Comparison of ENCODE assay signal across 9 mouse cellular contexts in genomic region chr11:116643579-116644224, GRCm38 (mm10). TPM values are rescaled to one million over a fixed set of nuclear protein-coding genes. Genes with fewer than 3 reads are reported as not detected.
DNase-seq lines count a peak whose midpoint lies in the region; ATAC-seq and TF ChIP-seq lines count a peak whose summit lies in the region.
"Had no signal": no experiment of that assay in that cellular context is flagged by ENCODE, and none has a peak within 500 bp of the region (broad histone marks: within the 10 kb centered on the region; RNA-seq: fewer than 3 reads in every experiment).

No protein-coding gene starts in this region.

- no peaks in the 10 kb centered on the region for H3K36me3 ChIP-seq in kidney, embryonic 16.5 days (ENCODE audit: insufficient read depth, low read length)
- no peaks in the 10 kb centered on the region for H3K36me3 ChIP-seq in kidney, adult 2 months (ENCODE audit: control insufficient read depth, insufficient read depth, low read length)
- H3K36me3 ChIP-seq in heart, embryonic 15.5 days: no peaks in the 10 kb centered on the region
- no peaks in the 10 kb centered on the region for H3K36me3 ChIP-seq in midbrain, embryonic 14.5 days (ENCODE audit: control insufficient read depth, insufficient read depth, low read length)

- peak overlapping the region; percentile 49 for H3K4me2 ChIP-seq in kidney, embryonic 16.5 days (replicated peaks; ENCODE audit: low read depth, low read length)
- H3K4me2 ChIP-seq in heart, embryonic 15.5 days: peak overlapping the region; percentile 50
- H3K4me2 ChIP-seq in midbrain, embryonic 14.5 days (ENCODE audit: low read length): peak overlapping the region; percentile 53

- H3K4me3 ChIP-seq in kidney, embryonic 16.5 days (ENCODE audit: low read length): no peak overlapping the region; the same call in 1 of the 2 replicates
- H3K4me3 ChIP-seq in kidney, adult 2 months (ENCODE audit: insufficient read depth, low read depth, low read length): no peak overlapping the region
- peak overlapping the region; percentile 12; the same call in 1 of the 2 replicates for H3K4me3 ChIP-seq in heart, embryonic 15.5 days
- no peak overlapping the region for H3K4me3 ChIP-seq in midbrain, embryonic 14.5 days (replicated peaks; ENCODE audit: low read depth, low read length)

- TF ChIP-seq POLR2A in kidney, adult 2 months (IDR thresholded peaks at IDR 0.05; ENCODE audit: low read depth, low read length): no peak

- peaks cover 41% of the 10 kb centered on the region for H3K4me1 ChIP-seq in kidney, embryonic 16.5 days (ENCODE audit: insufficient read depth, low read length)
- H3K4me1 ChIP-seq in kidney, adult 2 months (ENCODE audit: control insufficient read depth, insufficient read depth, low read length): no peaks in the 10 kb centered on the region
- peaks cover 28% of the 10 kb centered on the region for H3K4me1 ChIP-seq in heart, embryonic 15.5 days (replicated peaks)
- peaks cover 11% of the 10 kb centered on the region for H3K4me1 ChIP-seq in midbrain, embryonic 14.5 days (ENCODE audit: control insufficient read depth, insufficient read depth, low read length)

- H3K9ac ChIP-seq in kidney, embryonic 16.5 days (replicated peaks; ENCODE audit: low read length): peak overlapping the region; percentile 28; the same call in 1 of the 2 replicates
- no peak overlapping the region for H3K9ac ChIP-seq in heart, embryonic 15.5 days
- peak overlapping the region; percentile 44; the same call in 1 of the 2 replicates for H3K9ac ChIP-seq in midbrain, embryonic 14.5 days (replicated peaks; ENCODE audit: low read length)

- peak overlapping the region; percentile 40 for H3K27ac ChIP-seq in kidney, embryonic 16.5 days (ENCODE audit: low read length)
- no peak overlapping the region for H3K27ac ChIP-seq in kidney, adult 2 months (ENCODE audit: insufficient read depth, low read depth, low read length)
- peak overlapping the region; percentile 26; the same call in 1 of the 2 replicates for H3K27ac ChIP-seq in heart, embryonic 15.5 days
- peak overlapping the region; percentile 68 for H3K27ac ChIP-seq in midbrain, embryonic 14.5 days (replicated peaks; ENCODE audit: low read depth, low read length)

- WGBS in kidney, embryonic 16.5 days: 9% methylated on average over 19 of the region's 19 CpGs
- WGBS in kidney, adult 2 months: 38% methylated on average over 19 of the region's 19 CpGs
- whole genome bisulfite sequencing in heart, embryonic 15.5 days: 14% methylated on average over 19 of the region's 19 CpGs
- WGBS in midbrain, embryonic 14.5 days: 2% methylated on average over 19 of the region's 19 CpGs

- TF ChIP-seq CTCF in kidney, adult 2 months (conservative IDR thresholded peaks at IDR 0.05; ENCODE audit: insufficient read depth, insufficient read length, low read depth, low read length): no peak

- no peaks in the 10 kb centered on the region for H3K9me3 ChIP-seq in kidney, embryonic 16.5 days (ENCODE audit: low read length)
- no peaks in the 10 kb centered on the region for H3K9me3 ChIP-seq in heart, embryonic 15.5 days (replicated peaks)
- H3K9me3 ChIP-seq in midbrain, embryonic 14.5 days (ENCODE audit: control insufficient read depth, low read length): no peaks in the 10 kb centered on the region

- DNase-seq in kidney, adult 2 months: no peak
- peak; percentile 62 for DNase-seq in cerebellum, postnatal 10 days
- no peak for DNase-seq in midbrain, embryonic 14.5 days
- DNase-seq in thymus, postnatal 10 days (ENCODE audit: low spot score in 2 of 2): no peak
- DNase-seq in thymus, postnatal 25 days: no peak
- no peak for DNase-seq in left cerebral cortex, adult 8-10 months (ENCODE audit: low spot score in 2 of 2)

- ATAC-seq in kidney, embryonic 16.5 days (ENCODE audit: low FRiP score, low TSS enrichment): peak; percentile 1; the same call in 1 of the 2 replicates
- no peak for ATAC-seq in heart, embryonic 15.5 days (replicated peaks; ENCODE audit: insufficient number of reproducible peaks, insufficient read depth, low FRiP score, low read depth)
- ATAC-seq in midbrain, embryonic 14.5 days (ENCODE audit: low FRiP score, low TSS enrichment): peak; percentile 40; the same call in 1 of the 2 replicates

- no peaks in the 10 kb centered on the region for H3K27me3 ChIP-seq in kidney, embryonic 16.5 days (ENCODE audit: insufficient read depth, low read length)
- H3K27me3 ChIP-seq in kidney, adult 2 months (replicated peaks; ENCODE audit: control insufficient read depth, insufficient read depth, low read length): no peaks in the 10 kb centered on the region
- peaks cover 28% of the 10 kb centered on the region for H3K27me3 ChIP-seq in heart, embryonic 15.5 days
- H3K27me3 ChIP-seq in midbrain, embryonic 14.5 days (ENCODE audit: control insufficient read depth, insufficient read depth, low read length): no peaks in the 10 kb centered on the region

RNA-seq across cellular contexts. Expression of gene Prcd, which starts 9.6 kb away (rescaled TPM):
- 1.3 and 1.5 TPM in 2 replicates for polyA plus RNA-seq in kidney, embryonic 16.5 days (2015; fragmentation: Nextera tagmentation; extraction: Ambion mirVana)
- polyA plus RNA-seq in kidney, adult 2 months (2012; rRNA removed): 0.44 and 0.52 TPM in 2 replicates
- polyA plus RNA-seq in heart, embryonic 15.5 days (2015; fragmentation: Nextera tagmentation; extraction: Ambion mirVana): 1.3 and 1.4 TPM in 2 replicates
- polyA plus RNA-seq in midbrain, embryonic 14.5 days (2014; fragmentation: Nextera tagmentation; extraction: Ambion mirVana): 1.6 and 3.3 TPM in 2 replicates
- 1 to 10 TPM; 5.0 to 7.0 (median 5.5) TPM for total RNA-seq in left cerebral cortex, adult 8-10 months (2022)

RNA-seq across cellular contexts. Expression of gene Cygb, which starts 10.4 kb away (rescaled TPM):
- polyA plus RNA-seq in kidney, embryonic 16.5 days (2015; fragmentation: Nextera tagmentation; extraction: Ambion mirVana): 17.0 and 17.5 TPM in 2 replicates
- polyA plus RNA-seq in kidney, adult 2 months (2012; rRNA removed): 16.2 and 21.0 TPM in 2 replicates
- polyA plus RNA-seq in heart, embryonic 15.5 days (2015; fragmentation: Nextera tagmentation; extraction: Ambion mirVana): 9.1 and 11.6 TPM in 2 replicates
- polyA plus RNA-seq in midbrain, embryonic 14.5 days (2014; fragmentation: Nextera tagmentation; extraction: Ambion mirVana): 19.1 and 24.0 TPM in 2 replicates
- 10 to 100 TPM; 55.8 to 62.7 (median 58.2) TPM for total RNA-seq in left cerebral cortex, adult 8-10 months (2022)

RNA-seq across cellular contexts. Expression of gene Rhbdf2, which starts 16.9 kb away (rescaled TPM):
- polyA plus RNA-seq in kidney, embryonic 16.5 days (2015; fragmentation: Nextera tagmentation; extraction: Ambion mirVana): 11.4 and 12.8 TPM in 2 replicates
- 18.0 and 19.1 TPM in 2 replicates for polyA plus RNA-seq in kidney, adult 2 months (2012; rRNA removed)
- polyA plus RNA-seq in heart, embryonic 15.5 days (2015; fragmentation: Nextera tagmentation; extraction: Ambion mirVana): 6.7 and 10.4 TPM in 2 replicates
- 0.61 and 0.63 TPM in 2 replicates for polyA plus RNA-seq in midbrain, embryonic 14.5 days (2014; fragmentation: Nextera tagmentation; extraction: Ambion mirVana)
- 1 to 10 TPM; 1.1 to 1.6 (median 1.3) TPM for total RNA-seq in left cerebral cortex, adult 8-10 months (2022)

RNA-seq across cellular contexts. Expression of gene Aanat, which starts 57.5 kb away (rescaled TPM):
- polyA plus RNA-seq in kidney, embryonic 16.5 days (2015; fragmentation: Nextera tagmentation; extraction: Ambion mirVana): not detected in 2 replicates
- polyA plus RNA-seq in kidney, adult 2 months (2012; rRNA removed): not detected in 2 replicates
- not detected in 2 replicates for polyA plus RNA-seq in heart, embryonic 15.5 days (2015; fragmentation: Nextera tagmentation; extraction: Ambion mirVana)
- polyA plus RNA-seq in midbrain, embryonic 14.5 days (2014; fragmentation: Nextera tagmentation; extraction: Ambion mirVana): 0.49 and 0.70 TPM in 2 replicates
- 1 to 10 TPM in 1 of 4 experiments, under 1 TPM in 3; 0.57 to 3.2 (median 0.84) TPM for total RNA-seq in left cerebral cortex, adult 8-10 months (2022)
- polyA plus RNA-seq: spleen, adult 2 months had no signal

Comparison
In these comparisons a context has a peak if more than half of its experiments do, and no peak if none do; other contexts are left out.
1. DNase-seq: peak in cerebellum, postnatal 10 days (2 of 2); none in kidney, adult 2 months (single experiment), midbrain, embryonic 14.5 days (single experiment), thymus, postnatal 10 days (0 of 2), thymus, postnatal 25 days (single experiment) and left cerebral cortex, adult 8-10 months (0 of 2).
2. Peak in every context shown above with its lines, with median percentiles within 50 percentile points of each other: H3K4me2 ChIP-seq.